Mouse (Mus musculus) bone marrow, adult 2 months (tissue): ENCODE results near the gene Gtpbp8.

Experiments used
- CTCF ChIP-seq: fragments of 200-500 bp; IDR thresholded peaks from 2 replicates; pipeline ENCODE4 v1.5.1; 2011; ENCODE audit warnings: low read length, control low read depth; ENCODE audit not compliant: control insufficient read depth, insufficient read depth
- POLR2A ChIP-seq: fragments of 200-500 bp; IDR thresholded peaks from 2 replicates; pipeline ENCODE4 v1.6.1; 2011; ENCODE audit warnings: low read depth, mild to moderate bottlenecking, control low read depth, low read length, borderline replicate concordance; ENCODE audit not compliant: control insufficient read depth

GRCm38 (mm10) chr16:44736118-44736517 lies 10.0 kb downstream of the Gtpbp8 start:
- no peak for TF ChIP-seq CTCF
- TF ChIP-seq POLR2A = no peak
